Mouse (Mus musculus) megakaryocyte progenitor cell, adult 5-6 weeks (primary cell): ENCODE measurements around the gene Zmynd10. TPM values are rescaled to one million over a fixed set of nuclear protein-coding genes. Genes with fewer than 3 reads are reported as not detected.

Source experiments
- ATAC-seq: replicated peaks from 2 replicates; pipeline ENCODE4 v1.8.0; 2016; ENCODE audit warnings: mild to moderate bottlenecking, moderate TSS enrichment, inconsistent platforms; ENCODE audit not compliant: poor library complexity
- total RNA-seq, 2 experiments: library from RNA; stranded (forward) in 1 of 2; stranded (reverse) in 1 of 2; fragments of 157-497, 149-512 nt in 1 of 2; fragments of 200-1000 nt in 1 of 2; gene quantifications; 2 replicates each; pipeline versions ENCODE4 v1.2.3 to v1.2.4; 2015 to 2017

Gene Zmynd10
- total RNA-seq (2015), result 0.12 TPM in 1 of 2 replicates, not detected in the other
- 0.33 and 0.37 TPM in 2 replicates for total RNA-seq (2017)

GRCm38 (mm10) chr9:107547026-107547425 lies at the start of gene Zmynd10:
TSS of gene Zmynd10 (plus strand) at chr9:107547298.
- ATAC-seq, result peak; percentile 71

DNA sequence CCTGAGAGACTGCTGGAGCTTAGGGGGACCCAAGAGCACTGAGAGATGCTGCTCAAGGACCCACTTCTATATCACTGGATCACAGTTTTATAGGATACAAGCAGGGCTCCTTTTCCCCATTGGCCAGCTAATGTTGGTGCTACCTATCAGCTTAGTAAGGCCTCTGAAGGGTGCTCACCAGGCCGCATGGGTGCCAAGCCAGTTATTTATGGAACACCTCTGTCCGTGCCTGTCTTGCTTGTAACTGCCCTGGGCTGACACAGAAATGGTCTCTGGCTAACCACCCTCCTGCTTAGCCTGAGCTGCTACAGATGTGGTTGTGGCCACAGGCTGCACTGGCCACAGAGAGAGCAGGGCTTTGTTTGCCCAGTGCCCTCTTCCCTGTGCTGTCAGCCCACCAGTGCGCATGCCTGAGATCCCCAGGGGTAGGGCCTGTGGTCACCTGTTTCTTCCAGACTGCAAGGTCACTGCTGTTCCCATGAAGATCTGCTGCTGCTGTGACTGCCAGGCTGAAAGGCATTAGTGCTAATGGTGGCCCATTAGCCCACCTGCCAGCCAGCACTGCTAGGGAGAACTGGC lies 46.3 kb upstream of the Zmynd10 start:
- ATAC-seq, result no peak

DNA sequence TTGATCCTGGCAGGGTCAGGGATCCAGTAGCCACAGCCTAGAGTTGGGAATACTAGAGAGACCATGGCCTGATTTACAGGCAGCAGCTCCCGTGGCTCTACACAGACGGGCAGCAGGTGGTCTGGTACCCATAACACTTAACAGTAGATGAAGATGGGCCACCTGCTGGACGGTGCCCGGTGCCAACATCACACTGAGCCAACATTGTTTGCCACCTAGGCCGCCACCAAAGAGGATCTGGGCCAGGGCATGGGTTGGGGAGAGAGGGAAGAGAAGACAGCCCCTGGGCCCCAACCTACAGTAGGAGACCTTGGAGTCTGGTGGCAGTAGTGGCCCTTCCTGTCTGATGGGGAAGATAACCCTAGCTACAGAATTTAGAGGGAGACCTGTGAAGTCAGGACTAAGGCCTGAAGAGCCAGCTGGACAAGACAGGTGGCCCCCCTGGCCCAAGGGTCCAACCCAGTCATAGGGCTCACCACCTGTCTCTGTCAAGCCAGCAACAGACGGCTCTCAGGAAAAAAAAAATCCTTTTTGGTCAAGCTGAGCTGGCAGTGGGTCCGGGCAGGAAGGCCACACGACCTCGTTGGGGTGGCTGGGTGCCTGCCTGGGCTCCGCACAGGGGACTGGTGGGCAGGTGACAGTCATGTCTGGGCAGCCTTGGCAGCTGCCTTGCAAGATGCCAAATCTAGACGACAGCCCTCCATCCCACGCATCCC lies 44.8 kb upstream of the Zmynd10 start:
- ATAC-seq, result no peak

DNA sequence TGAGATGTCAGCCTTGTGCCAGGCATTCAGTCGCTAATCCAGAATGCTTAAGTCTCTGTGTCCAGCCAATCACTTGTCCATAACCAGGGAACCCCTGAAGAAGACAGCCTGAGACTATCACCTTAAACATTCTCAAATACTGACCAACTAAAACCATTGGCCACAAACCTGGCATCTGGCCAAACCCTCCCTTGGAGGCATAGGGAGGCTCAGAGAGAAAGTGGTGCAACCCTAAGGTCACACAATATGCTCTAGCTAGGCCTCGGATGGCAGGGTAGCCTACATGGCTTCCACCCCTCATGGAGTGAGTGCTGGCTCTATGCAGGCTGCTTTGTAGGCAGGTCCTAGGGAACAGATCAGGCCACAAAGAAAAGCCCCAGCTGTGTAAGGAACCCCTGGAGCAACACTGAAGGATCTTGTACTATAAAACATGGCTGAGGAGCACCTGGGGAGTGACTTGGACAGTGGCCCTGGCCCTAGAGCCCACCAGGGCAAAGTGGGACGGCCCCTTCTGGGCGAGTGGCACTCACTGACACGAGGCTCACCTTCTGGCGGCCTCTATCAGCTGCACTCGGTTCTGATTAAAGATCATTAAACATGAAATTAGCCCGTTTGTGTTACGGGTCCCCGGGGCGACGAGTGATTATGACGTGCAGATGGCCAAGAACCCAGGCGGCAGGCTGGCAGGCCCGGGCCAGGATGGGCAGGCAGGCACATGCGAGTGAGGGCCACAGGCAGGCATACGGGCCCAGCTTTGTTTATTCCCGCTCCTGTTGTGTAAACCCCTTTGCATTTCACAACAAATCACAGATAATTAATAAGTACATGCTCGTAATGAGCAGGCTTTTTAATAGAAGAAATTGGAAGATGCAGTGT lies 42.2 kb upstream of the Zmynd10 start:
- ATAC-seq, result no peak

GRCm38 (mm10) chr9:107508266-107508665 lies 38.8 kb upstream of the Zmynd10 start:
- ATAC-seq, result no peak

DNA sequence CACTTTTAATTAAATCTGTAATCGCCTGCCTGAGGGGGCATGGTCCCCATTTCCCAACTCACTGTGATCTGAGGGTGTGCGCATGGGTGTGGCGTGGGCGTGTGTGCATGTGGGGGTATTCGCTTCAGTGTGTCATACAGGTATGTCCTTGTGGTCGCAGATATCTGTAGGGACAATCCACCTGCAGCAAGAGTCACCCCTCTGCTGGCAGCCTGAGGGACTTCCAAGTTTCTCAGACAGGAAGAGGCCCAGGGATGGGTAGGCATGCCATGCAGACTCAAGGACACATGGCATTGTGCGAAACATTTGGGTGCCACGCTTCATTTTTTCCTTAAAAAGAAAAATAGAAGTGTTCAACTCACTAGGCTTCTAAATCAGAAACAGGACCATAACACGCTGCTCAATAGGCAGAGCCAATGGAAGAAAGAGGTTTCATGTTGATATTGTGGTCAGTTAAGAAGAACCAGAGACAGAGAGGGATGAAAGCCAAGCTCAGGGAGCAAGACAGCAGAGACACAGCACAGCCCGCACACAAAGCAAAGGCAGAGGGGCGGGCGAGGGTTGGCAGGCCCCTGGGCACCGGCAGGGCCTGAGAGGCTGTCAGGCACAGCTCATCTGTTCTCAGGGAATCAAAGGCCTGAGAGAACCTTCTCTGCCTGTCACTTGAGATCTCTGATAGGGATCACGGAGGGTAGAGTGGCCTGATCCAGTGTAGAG lies 36.6 kb upstream of the Zmynd10 start:
- no peak for ATAC-seq

DNA sequence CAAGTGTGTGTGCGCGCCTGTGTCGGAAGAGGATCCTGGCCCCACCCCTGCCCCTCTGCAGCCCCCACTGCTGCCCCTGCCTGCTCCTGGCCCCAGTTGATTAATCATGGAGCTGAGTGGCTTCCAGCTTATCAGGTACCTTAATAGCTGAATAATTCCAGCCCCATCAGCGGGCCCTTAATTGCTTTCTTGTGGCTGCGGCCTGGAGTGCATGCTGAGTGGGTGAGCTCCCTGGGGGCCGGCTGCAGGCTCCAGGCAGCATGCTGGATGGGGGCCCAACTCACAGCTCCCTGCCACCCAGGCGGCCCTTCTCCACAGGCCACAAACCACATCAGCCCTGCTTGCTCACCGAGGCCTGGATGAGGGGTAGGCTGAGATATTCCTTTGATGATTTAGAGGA lies 35.7 kb upstream of the Zmynd10 start:
- no peak for ATAC-seq

- ATAC-seq, result no peak
Observed at GRCm38 (mm10) chr9:107512326-107512725, 34.8 kb upstream of the Zmynd10 start.

GRCm38 (mm10) chr9:107514303-107514955 lies 32.7 kb upstream of the Zmynd10 start:
- peak; percentile 92 for ATAC-seq

- ATAC-seq, result no peak
Observed at GRCm38 (mm10) chr9:107520331-107520730, 26.8 kb upstream of the Zmynd10 start.

DNA sequence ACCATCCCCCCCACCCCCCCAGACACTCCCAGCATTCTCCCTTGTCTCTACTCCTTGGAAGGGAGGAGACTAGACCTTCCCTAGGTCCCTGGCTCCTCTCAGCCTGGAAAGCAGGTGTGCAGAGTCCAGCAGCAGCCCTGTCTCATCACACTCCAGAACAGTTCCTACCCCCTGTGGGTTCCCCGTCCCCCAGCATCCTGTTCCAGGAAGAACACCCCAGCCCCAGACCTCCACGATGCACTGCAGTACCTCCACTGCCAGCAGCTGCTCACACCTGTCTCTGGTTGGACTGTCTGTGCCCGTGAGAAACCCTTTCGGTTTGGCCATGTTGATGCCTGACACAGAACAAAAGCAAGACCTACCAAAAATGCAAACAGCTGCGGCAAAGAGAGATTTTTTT lies 25.9 kb upstream of the Zmynd10 start:
- no peak for ATAC-seq

GRCm38 (mm10) chr9:107521711-107522399 lies 25.2 kb upstream of the Zmynd10 start:
- ATAC-seq, result peak; percentile 36

DNA sequence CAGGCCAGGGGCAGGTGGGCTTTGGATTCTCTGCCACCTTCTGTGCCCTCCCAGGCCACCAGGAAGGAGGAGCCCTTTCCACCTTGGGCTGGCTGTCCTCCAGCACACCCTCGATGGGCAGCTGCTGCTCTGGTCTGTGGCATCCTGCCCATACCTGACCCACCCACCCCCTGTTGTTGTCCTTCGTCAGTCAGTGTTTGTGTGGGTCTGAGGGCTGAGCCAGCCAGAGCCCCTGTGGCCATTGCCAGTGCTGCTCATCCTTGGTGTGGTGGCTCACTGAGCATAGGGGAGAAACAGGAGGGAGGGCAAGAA lies 24.7 kb upstream of the Zmynd10 start:
- no peak for ATAC-seq

DNA sequence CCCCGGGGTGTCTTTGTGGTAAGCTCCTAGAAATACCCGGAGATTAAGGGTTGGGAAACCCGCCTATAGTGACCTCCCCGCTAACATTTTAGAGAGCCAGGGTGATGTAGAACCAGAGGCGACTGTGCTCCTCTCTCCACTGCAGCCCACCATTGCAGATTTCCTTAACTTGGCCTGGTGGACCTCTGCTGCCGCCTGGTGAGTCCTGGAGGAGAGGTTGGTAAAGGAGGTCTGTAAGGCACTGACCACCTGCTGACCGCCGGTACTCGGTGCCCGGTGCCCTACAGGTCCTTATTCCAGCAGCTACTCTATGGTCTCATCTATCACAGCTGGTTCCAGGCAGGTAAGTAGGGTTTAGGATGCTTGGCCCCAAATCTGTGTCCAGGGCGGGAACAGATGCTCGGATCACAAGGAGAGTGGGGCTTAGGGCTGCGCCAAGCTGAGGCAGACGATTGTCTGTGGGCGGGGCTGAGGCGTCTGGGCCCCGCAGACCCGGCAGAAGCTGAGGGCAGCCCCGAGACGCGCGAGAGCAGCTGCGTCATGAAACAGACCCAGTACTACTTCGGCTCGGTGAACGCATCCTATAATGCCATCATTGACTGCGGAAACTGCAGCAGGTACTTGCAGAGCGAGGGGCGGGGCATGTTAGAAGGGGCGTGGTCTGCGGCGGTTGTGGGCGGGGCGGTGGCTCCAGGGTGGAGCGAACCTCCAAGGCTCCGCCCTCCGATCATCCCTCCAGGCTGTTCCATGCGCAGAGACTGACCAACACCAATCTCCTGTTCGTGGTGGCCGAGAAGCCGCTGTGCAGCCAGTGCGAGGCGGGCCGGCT lies 20.7 kb upstream of the Zmynd10 start:
- peak; percentile 79 for ATAC-seq

GRCm38 (mm10) chr9:107533791-107534407 lies 13.2 kb upstream of the Zmynd10 start, which contains the start of gene Tmem115:
TSS of gene Tmem115 (plus strand) at chr9:107533945.
- ATAC-seq, result peak; percentile 90

DNA sequence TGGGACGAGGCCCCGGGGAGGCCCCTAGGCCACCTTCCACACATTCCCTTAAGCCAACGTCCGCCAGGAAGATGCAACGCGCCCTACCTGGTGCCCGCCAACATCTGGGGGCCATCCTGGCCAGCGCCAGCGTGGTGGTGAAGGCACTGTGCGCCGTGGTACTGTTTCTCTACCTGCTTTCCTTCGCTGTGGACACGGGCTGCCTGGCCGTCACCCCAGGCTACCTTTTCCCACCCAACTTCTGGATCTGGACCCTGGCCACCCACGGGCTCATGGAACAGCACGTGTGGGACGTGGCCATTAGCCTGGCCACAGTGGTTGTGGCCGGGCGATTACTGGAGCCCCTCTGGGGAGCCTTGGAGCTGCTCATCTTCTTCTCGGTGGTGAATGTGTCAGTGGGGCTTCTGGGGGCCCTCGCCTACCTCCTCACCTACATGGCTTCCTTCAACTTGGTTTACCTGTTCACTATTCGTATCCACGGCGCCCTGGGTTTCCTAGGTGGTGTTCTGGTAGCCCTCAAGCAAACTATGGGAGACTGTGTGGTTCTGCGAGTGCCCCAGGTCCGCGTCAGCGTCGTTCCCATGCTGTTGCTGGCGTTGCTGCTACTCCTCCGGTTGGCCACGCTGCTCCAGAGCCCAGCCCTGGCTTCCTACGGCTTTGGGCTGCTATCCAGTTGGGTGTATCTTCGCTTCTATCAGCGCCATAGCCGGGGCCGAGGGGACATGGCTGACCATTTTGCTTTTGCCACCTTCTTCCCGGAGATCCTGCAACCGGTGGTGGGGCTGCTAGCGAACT lies 12.5 kb upstream of the Zmynd10 start:
- peak; percentile 51 for ATAC-seq

- ATAC-seq, result no peak
Observed at GRCm38 (mm10) chr9:107538231-107538630, 8.9 kb upstream of the Zmynd10 start.

DNA sequence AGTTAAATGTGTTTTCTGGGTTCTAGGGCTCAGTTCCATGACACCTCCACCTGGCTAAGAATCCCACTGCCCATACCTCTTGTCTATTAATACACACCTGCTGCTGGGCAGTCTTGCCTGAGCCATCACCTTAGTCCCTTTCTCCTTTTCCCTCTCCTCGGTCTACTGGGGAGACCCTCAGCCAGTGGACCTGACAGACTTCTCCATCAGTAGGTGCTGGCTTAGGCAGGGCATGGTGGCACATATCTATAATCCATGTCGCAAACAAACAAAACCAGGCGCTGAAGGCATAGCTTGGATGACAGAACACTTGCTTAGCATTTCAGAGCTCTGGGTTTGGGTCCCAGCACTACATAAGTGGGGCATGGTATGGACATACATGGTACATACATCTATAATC lies 8.4 kb upstream of the Zmynd10 start:
- no peak for ATAC-seq
